Mouse (Mus musculus): Measurements from ENCODE around the gene Ndufs3. TPM values are rescaled to one million over a fixed set of nuclear protein-coding genes. Genes with fewer than 3 reads are reported as not detected.

The Ndufs3 gene
- polyA plus RNA-seq (2015; fragmentation: Nextera tagmentation; extraction: Ambion mirVana): 403 and 405 TPM in 2 replicates

DNA sequence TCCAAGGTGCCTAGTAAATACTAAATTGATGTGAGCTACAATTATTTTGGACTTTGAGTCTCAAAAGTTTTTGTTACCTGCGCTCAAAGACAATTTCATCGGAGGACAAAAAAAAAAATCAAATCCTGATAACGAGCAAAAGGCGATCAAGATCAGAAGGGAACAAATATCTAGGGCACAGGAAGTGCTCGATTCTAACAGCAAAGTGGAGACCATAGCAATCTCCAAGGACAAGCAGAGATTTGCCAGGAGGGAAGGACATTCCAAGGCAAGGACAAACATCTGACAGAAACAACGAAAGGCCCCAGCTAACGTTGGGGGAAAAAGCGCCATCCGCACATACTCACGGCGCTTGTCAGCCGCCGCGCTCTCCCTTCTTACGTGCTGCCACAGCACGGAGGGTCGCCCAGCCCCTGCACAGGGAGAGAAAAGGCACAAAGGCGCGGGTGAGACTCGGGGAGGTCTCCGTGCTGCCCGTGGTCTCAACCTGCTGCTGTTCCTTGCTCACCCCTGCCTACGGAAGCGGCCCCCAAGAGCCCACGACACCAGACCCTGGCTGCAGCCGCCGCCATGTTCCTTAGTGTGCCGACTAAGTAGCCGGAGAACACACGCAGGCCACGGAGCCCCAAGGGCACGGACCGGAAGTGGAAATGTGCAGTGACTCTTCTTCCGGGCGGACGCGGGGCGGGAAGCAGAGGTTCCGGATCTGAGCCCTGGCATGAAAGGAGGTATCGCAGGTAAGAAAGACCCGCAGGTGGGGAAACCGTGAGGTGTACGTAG lies at the start of gene Ndufs3, which contains the start of gene Kbtbd4:
Gene Ndufs3 (minus strand): TSS at position 752 of the 780 bp plus-strand sequence.
Gene Kbtbd4 (plus strand): TSS at position 665 of the 780 bp plus-strand sequence.

DNA sequence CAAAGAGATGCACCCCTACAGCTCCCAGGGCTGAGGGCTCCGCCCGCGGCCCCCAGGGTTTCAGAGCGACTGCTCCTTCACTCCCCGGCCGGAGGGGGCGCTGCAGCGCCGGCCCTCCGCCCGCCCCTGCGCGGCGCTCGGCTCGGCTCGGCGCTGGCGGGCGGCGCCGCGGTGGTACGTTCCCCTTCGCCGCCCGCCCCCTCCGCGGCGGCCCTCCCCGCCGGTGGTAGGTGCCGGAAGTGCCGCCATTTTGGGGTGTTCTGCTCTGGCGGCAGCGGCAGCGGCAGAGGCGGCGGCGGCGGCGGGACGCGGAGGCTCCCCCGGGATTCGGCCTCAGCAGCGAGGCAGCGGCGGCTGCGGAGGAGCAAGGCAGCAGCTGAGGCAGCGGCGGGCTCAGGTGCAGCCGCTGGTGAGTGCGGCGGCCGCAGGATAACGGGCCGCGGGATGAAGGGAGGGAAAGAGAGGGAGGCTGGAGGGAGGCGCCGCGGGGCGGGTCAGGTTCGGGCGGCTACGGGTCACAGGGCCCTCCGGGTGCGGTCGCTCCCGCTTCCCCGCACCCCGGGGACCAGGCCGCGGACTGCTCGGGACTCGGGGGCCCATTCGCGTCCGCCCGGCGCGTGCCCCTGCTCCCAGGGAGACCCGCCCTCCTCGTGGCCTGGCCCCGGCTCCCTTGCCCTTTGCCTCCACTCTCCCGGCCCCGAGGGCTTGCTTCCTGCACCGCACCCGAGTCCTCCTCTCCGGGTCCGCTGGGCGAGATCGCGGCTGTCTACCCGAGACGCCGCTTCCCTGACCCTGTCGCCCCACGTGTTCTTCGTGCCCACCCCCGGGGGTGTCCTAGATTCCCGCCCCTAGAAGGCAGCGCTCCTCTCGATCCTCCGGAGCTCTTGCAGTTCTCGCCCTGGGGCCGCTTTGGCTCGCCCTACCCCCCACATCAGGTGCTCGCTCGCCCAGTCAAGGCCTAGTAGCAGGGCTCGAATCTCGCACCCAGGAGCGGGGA lies 35.9 kb upstream of the Ndufs3 start, which contains the start of gene Celf1:
Gene Celf1 (plus strand): TSS at position 150 of the 997 bp plus-strand sequence.

DNA sequence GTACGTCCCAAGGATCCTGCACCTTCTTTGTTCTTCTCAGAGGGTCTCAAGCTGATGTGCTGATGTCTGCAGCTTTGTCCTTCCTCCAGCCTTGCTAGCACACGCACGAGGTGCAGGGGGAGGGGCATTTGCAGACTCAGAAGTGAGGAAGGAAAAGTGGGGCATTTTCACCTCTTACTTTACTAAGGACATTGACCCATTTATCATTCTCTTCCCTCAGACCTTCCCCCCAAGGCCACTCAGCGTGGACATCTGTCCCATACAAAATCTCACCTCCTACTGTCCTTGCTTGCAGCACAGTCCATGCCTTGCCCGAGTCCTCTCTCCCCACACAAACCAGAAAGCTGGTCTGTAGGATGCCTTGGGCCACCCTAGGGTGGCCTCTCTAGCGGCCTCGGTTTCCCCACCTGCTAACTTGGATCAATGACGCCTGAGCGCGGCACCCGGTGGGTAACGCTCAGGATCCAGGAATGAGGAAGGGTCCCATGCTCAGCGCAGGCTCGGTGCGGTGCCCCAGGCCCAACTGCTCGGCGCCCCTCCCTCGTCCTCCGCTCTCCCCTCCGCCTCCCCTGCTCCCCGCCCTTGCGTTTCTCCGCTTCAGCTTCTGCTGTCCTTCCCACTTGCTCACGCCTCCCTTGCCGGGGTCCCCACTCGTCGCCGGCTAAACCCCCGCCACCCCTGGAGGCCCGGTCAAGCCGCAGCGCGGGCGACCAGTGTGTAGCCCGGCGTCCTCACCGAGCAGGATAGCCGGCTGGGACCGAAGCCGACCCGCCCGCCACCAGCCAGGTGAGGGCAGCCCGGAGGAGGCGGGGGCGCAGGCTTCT lies 19.2 kb downstream of the Ndufs3 start, which contains the start of gene C1qtnf4:
Gene C1qtnf4 (plus strand): TSS at position 643 of the 824 bp plus-strand sequence.

DNA sequence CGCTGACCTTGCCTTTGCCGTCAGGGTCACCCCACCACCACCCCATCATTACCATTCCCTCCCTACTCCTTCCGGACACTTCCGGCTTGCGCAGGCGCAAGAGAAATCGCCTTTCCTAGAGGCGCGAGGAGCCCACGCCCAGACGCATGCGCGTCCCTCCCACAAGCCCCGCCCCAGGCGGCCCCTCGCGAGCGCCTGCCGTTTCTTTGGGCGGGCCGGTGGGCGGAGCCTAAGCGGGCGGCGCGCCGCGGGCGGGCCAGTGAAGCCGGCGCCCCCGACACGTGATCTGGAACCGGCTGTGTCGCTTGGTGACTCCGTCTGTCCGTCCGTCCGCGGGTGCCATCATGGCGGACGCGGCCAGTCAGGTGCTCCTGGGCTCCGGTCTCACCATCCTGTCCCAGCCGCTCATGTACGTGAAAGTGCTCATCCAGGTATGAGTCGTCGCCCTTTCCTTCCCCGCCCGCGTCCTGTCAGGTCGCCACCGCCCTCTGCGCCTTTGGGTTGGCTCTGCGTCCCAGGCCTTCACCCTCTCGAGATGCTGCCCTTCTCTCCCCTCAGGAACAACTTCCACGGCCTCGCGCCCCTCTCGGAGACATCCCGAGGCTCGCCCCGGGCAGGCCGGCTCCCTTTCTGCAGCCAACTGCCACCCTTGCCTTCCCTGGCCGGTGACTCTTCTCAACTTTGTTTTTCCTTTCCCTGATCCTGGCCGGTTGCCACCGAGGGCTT lies 57.5 kb downstream of the Ndufs3 start, which contains the start of gene Mtch2:
Gene Mtch2 (plus strand): TSS at position 201 of the 726 bp plus-strand sequence.

Other genes with a start within 250 kb of the Ndufs3 start
- gene Nup160, start 227.6 kb downstream of the Ndufs3 start, polyA plus RNA-seq (2015; fragmentation: Nextera tagmentation; extraction: Ambion mirVana): 7.7 and 9.2 TPM in 2 replicates
- gene Fnbp4, start 159.5 kb downstream of the Ndufs3 start, polyA plus RNA-seq (2015; fragmentation: Nextera tagmentation; extraction: Ambion mirVana): 30.2 and 30.3 TPM in 2 replicates
- 0.45 and 0.46 TPM in 2 replicates for gene Agbl2, start 122.1 kb downstream of the Ndufs3 start, polyA plus RNA-seq (2015; fragmentation: Nextera tagmentation; extraction: Ambion mirVana)
- gene Mtch2, start 57.7 kb downstream of the Ndufs3 start, polyA plus RNA-seq (2015; fragmentation: Nextera tagmentation; extraction: Ambion mirVana): 182 TPM in 2 replicates
- 15.2 and 18.3 TPM in 2 replicates for gene C1qtnf4, start 19.0 kb downstream of the Ndufs3 start, polyA plus RNA-seq (2015; fragmentation: Nextera tagmentation; extraction: Ambion mirVana)
- 15.1 and 15.8 TPM in 2 replicates for gene Kbtbd4, start 87 bp downstream of the Ndufs3 start, polyA plus RNA-seq (2015; fragmentation: Nextera tagmentation; extraction: Ambion mirVana)
- gene Celf1, start 35.6 kb upstream of the Ndufs3 start, polyA plus RNA-seq (2015; fragmentation: Nextera tagmentation; extraction: Ambion mirVana): 36.5 and 40.4 TPM in 2 replicates
- gene Rapsn, start 130.8 kb upstream of the Ndufs3 start, polyA plus RNA-seq (2015; fragmentation: Nextera tagmentation; extraction: Ambion mirVana): 58.7 and 61.8 TPM in 2 replicates
- 341 and 342 TPM in 2 replicates for gene Psmc3, start 149.2 kb upstream of the Ndufs3 start, polyA plus RNA-seq (2015; fragmentation: Nextera tagmentation; extraction: Ambion mirVana)
- gene Slc39a13, start 165.6 kb upstream of the Ndufs3 start, polyA plus RNA-seq (2015; fragmentation: Nextera tagmentation; extraction: Ambion mirVana): 37.7 and 43.8 TPM in 2 replicates
- 7.5 and 10.0 TPM in 2 replicates for gene Spi1, start 177.6 kb upstream of the Ndufs3 start, polyA plus RNA-seq (2015; fragmentation: Nextera tagmentation; extraction: Ambion mirVana)
- 0.34 and 0.54 TPM in 2 replicates for gene Mybpc3, start 213.3 kb upstream of the Ndufs3 start, polyA plus RNA-seq (2015; fragmentation: Nextera tagmentation; extraction: Ambion mirVana)